Mouse (Mus musculus) fibroblast of lung, adult 2 months (primary cell): ENCODE measurements around the gene Babam2.
A peak's percentile ranks its signal among the peaks of the same experiment; 100 is the strongest.

Experiments used
- DNase-seq: peaks from one replicate; pipeline ENCODE4 v3.0.0-alpha.2; 2011; ENCODE audit warnings: low read depth

Babam2 gene

GRCm38 (mm10) chr5:31997189-31997954 is 299.9 kb downstream of the Babam2 start:
- DNase-seq, result peak; percentile 48

GRCm38 (mm10) chr5:31998806-31999205 is 301.3 kb downstream of the Babam2 start:
- no peak for DNase-seq

DNA sequence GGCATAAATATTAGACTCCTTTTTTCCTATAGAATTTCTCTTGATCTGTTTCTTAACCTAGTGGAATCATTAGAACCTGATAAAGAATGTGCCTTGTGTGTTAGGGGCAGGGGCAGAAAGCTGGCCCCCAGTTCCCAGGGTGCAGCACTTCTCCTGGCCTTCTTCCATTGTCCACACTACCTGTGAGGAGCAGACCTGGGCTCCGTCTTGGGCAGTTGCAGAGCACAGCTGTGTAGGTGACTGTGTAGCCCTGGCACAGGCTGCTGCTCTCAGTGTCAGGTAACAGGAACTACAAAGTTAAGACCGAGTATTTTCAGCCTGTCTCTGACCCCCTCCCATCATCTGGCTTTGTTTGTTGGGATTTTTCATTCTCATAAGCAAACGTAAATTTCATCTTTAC is 302.6 kb downstream of the Babam2 start:
- no peak for DNase-seq

GRCm38 (mm10) chr5:32001266-32001665 is 303.8 kb downstream of the Babam2 start:
- no peak for DNase-seq

GRCm38 (mm10) chr5:32001771-32002170 is 304.3 kb downstream of the Babam2 start:
- DNase-seq, result peak; percentile 25

GRCm38 (mm10) chr5:32008401-32008800 is 310.9 kb downstream of the Babam2 start:
- DNase-seq, result no peak

DNA sequence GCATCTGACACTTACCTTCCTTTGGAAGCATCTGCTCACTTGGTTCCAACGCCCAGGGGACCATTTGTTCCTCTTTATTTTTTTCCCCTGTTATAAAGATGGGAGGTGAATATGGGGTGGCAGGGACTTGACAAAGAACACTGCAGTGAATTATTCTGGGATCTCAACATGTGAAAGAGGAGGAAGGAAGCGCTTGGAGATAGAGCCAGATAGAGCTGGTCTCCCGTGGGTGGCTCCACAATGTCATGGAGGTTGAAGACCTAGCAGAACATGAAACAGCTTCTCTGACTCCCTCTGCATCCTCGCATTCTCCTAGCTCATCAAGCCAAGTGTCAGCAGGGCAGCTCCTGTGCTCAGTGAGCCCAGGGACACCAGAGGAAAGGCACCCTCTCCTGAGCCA is 312.6 kb downstream of the Babam2 start:
- no peak for DNase-seq

- DNase-seq, result no peak
These were observed 315.6 kb downstream of the Babam2 start for GRCm38 (mm10) chr5:32013053-32013452.

GRCm38 (mm10) chr5:32014786-32015185 is 317.3 kb downstream of the Babam2 start:
- no peak for DNase-seq

DNA sequence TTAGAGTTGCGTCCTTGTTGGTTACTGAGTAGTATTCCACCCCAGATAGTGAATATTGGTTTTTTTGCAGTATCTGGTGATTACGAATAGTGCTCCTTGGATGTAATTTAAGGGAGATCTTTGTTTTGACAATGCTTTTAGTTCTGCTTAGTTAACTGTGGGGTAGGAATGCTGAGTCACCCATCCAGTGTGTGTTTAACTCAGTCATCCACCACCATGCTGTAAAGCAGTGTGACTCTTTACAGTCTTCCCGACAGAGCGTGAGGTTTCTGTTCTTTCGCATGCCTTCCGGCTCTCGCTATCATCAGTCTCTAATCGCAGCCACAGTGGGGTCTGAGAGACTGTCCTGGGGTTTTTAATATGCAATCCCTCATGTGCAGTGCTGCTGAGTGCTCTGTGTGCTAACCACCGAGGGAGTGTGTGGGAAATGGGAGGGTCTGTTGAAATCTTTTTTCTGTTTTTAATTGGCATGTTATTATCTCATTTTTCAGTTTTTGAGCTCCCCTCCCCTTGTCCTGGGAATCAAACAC is 318.5 kb downstream of the Babam2 start:
- no peak for DNase-seq

DNA sequence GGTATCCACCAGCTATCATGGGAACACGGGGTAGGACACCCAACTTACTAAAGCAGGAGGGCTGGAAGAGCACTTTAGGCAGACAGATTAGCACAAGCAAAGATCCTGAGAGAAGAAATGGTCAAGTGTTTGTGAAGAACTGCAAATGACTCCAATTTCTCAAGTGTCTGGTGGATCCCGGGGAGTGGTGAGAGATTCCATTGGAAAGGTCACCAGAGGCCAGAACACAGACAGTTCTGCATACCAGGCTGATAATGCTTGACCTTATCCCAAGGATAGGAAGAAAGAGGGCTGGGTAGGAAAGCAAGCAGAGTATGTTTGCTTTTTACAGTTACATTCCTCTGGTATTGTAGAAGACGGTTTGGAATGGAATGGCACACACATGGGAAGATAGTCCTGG is 320.2 kb downstream of the Babam2 start:
- DNase-seq, result no peak

DNA sequence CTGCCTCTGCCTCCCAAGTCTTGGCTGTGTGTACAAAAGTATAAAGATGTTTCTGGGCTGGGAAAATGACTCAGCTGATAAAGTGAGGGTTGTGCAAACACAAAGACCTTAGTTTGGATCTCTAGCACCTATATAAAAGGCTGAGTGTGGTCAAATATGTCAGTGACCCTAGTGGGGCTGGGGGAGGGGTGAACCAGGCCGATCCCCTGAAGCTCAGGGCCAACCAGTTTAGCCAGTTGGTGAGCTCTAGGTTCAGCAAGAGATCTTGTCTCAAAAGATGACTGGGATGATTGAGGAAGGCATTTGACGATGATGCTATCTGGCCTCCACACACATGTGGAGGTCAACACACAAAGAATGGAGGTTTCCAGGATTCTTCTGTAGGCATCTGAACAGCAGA is 320.8 kb downstream of the Babam2 start:
- DNase-seq, result no peak

- DNase-seq, result no peak
These were observed 332.4 kb downstream of the Babam2 start for GRCm38 (mm10) chr5:32029834-32030433.

GRCm38 (mm10) chr5:32033185-32033584 is 335.7 kb downstream of the Babam2 start:
- no peak for DNase-seq

DNA sequence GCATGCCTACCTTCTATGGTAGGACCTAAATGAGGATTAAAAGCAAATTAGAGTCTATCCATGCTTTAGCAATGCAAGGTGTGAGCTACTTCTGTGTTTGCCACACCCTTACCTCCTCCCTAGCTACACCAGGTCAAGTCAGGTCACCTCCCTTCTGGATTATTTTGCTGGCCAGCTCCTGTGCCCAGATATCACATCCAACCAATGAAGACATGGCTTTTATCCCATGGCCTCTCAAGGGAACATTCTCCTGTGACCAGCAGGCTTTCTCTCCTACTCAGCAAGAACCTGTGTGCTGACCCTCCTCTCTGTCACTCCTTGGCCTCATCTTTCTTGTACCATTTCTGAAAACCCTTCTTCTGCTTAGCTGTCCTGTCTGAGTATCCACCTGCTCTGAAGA is 336.1 kb downstream of the Babam2 start:
- DNase-seq, result no peak

- DNase-seq, result no peak
These were observed 337.1 kb downstream of the Babam2 start for GRCm38 (mm10) chr5:32034475-32035054.

- DNase-seq, result peak; percentile 80
These were observed 338.3 kb downstream of the Babam2 start for GRCm38 (mm10) chr5:32035721-32036320.

DNA sequence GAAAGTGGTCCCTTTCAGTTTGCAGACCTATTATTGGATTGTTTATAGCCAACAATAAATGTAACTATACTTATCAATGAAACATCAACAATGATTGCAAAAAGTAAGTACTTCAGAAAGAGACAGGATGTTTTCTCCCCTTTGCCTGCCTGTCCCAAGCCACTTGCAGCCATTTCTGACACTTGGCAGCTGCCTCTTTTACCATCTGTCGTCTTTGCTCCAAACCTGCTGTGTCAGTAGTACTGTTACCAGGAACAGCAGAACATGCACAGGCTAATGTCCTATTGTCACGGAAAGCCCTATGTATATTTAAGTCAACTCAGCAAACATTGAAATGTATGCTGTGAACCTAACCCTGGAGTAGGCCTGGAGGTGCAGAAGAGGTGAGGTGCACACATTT is 339.4 kb downstream of the Babam2 start:
- no peak for DNase-seq

DNA sequence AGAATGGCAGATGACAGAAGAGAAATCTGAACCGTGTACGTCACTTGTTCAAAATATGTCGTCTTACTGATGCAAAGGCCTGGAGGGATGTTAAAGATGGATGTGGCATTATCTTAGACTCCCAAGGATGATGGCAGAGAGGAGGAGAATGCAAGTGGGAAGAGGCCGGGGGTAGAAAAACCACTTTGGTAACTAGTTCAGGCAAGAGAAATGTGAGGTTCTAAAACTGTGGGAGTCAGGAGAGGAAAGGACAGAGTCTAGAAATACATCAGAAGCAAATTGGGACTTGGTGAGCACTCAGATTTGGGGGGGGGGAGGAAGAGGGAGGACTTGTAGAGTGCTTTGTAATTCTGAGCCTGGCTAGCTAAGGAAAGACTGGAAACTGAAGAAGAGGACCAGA is 340.1 kb downstream of the Babam2 start:
- DNase-seq, result no peak

DNA sequence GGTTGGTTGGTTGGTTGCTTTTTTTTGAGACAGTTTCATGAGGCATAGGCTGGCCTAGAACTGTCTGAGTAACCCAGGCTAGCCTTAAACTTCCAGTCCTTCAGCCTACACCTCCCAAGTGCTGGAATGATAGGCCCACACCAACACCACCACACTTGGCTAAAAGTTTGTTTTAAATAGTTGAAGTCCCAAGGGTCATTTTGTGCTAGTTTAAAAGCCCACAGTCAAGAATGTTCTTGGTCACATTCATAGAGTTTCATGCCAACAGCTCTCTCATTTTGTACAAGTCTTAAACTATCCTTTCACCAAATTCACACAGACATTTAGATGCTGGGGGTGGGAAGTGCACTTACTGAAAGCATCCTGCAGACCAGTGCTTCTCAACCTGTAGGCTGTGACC is 341.5 kb downstream of the Babam2 start:
- DNase-seq, result peak; percentile 19

DNA sequence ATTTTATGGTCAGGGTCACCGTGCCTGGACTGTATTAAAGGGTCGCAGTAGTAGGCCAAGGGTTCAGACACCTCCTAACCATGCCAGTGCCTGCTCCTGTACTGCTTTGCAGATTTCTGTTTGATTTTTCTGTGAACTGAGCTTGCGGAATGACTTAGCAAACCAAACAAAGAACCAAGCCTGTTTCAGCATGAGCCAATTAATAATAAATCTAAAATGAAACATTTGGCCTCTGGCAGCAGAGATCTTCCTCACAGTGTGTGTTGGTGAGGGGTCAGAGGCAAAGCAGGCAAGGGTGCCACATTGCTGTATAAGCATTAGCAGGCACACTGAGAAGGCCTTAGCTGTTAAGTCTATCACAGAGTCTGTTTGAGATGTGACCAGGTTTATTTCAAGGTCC is 342.0 kb downstream of the Babam2 start:
- no peak for DNase-seq

GRCm38 (mm10) chr5:32043153-32043552 is 345.7 kb downstream of the Babam2 start:
- DNase-seq, result no peak

GRCm38 (mm10) chr5:32043996-32044395 is 346.5 kb downstream of the Babam2 start:
- DNase-seq, result no peak
